Mouse (Mus musculus): ENCODE results near the gene Lsm4. TPM values are rescaled to one million over a fixed set of nuclear protein-coding genes. Genes with fewer than 3 reads are reported as not detected.
A peak's percentile ranks its signal among the peaks of the same experiment; 100 is the strongest.

The Lsm4 gene
- polyA plus RNA-seq, 1 experiment: 60.2 TPM

- Histone ChIP-seq H3K27ac (ENCODE audit: insufficient read depth, low read length) (no peak overlapping the region), H3K4me1 (ENCODE audit: control insufficient read depth, insufficient read depth, low read length) (peaks cover 8% of the 10 kb centered on the region), H3K4me3 (ENCODE audit: insufficient read depth, low read length) (no peak overlapping the region)
- TF ChIP-seq POLR2A (IDR thresholded peaks at IDR 0.05; ENCODE audit: low read depth, low read length) (no peak), CTCF (IDR thresholded peaks at IDR 0.05; ENCODE audit: borderline replicate concordance, insufficient read depth, low read length) (no peak)
These were observed 11.2 kb downstream of the Lsm4 start for GRCm38 (mm10) chr8:70684291-70684690.

- no peak overlapping the region for H3K27ac ChIP-seq (ENCODE audit: insufficient read depth, low read length)
- no peak for TF ChIP-seq CTCF (IDR thresholded peaks at IDR 0.05; ENCODE audit: borderline replicate concordance, insufficient read depth, low read length)
- no peak for TF ChIP-seq POLR2A (IDR thresholded peaks at IDR 0.05; ENCODE audit: low read depth, low read length)
- no peak overlapping the region for H3K4me3 ChIP-seq (ENCODE audit: insufficient read depth, low read length)
- peaks cover 3% of the 10 kb centered on the region; the same call in 1 of the 2 replicates for H3K4me1 ChIP-seq (ENCODE audit: control insufficient read depth, insufficient read depth, low read length)
These were observed 14.5 kb downstream of the Lsm4 start for GRCm38 (mm10) chr8:70687576-70687975.

GRCm38 (mm10) chr8:70688136-70688535 is 15.1 kb downstream of the Lsm4 start:
- H3K27ac ChIP-seq (ENCODE audit: insufficient read depth, low read length): no peak overlapping the region
- peaks cover 3% of the 10 kb centered on the region; the same call in 1 of the 2 replicates for H3K4me1 ChIP-seq (ENCODE audit: control insufficient read depth, insufficient read depth, low read length)
- H3K4me3 ChIP-seq (ENCODE audit: insufficient read depth, low read length): no peak overlapping the region
- TF ChIP-seq POLR2A (IDR thresholded peaks at IDR 0.05; ENCODE audit: low read depth, low read length) (no peak), CTCF (IDR thresholded peaks at IDR 0.05; ENCODE audit: borderline replicate concordance, insufficient read depth, low read length) (no peak)

- no peak overlapping the region for H3K27ac ChIP-seq (ENCODE audit: insufficient read depth, low read length)
- TF ChIP-seq CTCF (IDR thresholded peaks at IDR 0.05; ENCODE audit: borderline replicate concordance, insufficient read depth, low read length): no peak
- H3K4me1 ChIP-seq (ENCODE audit: control insufficient read depth, insufficient read depth, low read length): no peaks in the 10 kb centered on the region
- no peak overlapping the region for H3K4me3 ChIP-seq (ENCODE audit: insufficient read depth, low read length)
These were observed 16.9 kb downstream of the Lsm4 start for GRCm38 (mm10) chr8:70689892-70690390.

GRCm38 (mm10) chr8:70691230-70691629 is 18.2 kb downstream of the Lsm4 start:
- TF ChIP-seq POLR2A (IDR thresholded peaks at IDR 0.05; ENCODE audit: low read depth, low read length): no peak
- no peak for TF ChIP-seq CTCF (IDR thresholded peaks at IDR 0.05; ENCODE audit: borderline replicate concordance, insufficient read depth, low read length)
- H3K27ac ChIP-seq (ENCODE audit: insufficient read depth, low read length): no peak overlapping the region
- H3K4me1 ChIP-seq (ENCODE audit: control insufficient read depth, insufficient read depth, low read length): peaks cover 1% of the 10 kb centered on the region; the same call in 1 of the 2 replicates
- no peak overlapping the region for H3K4me3 ChIP-seq (ENCODE audit: insufficient read depth, low read length)

- peaks cover 3% of the 10 kb centered on the region for H3K4me1 ChIP-seq (ENCODE audit: control insufficient read depth, insufficient read depth, low read length)
- H3K4me3 ChIP-seq (ENCODE audit: insufficient read depth, low read length): no peak overlapping the region
- no peak overlapping the region for H3K27ac ChIP-seq (ENCODE audit: insufficient read depth, low read length)
These were observed 18.7 kb downstream of the Lsm4 start for GRCm38 (mm10) chr8:70691727-70692231.

GRCm38 (mm10) chr8:70693636-70694035 is 20.6 kb downstream of the Lsm4 start:
- H3K27ac ChIP-seq (ENCODE audit: insufficient read depth, low read length): no peak overlapping the region
- no peak overlapping the region for H3K4me3 ChIP-seq (ENCODE audit: insufficient read depth, low read length)
- H3K4me1 ChIP-seq (ENCODE audit: control insufficient read depth, insufficient read depth, low read length): peaks cover 3% of the 10 kb centered on the region
- TF ChIP-seq POLR2A (IDR thresholded peaks at IDR 0.05; ENCODE audit: low read depth, low read length) (no peak), CTCF (IDR thresholded peaks at IDR 0.05; ENCODE audit: borderline replicate concordance, insufficient read depth, low read length) (no peak)

More at GRCm38 (mm10) chr8:70691727-70692231, 18.7 kb downstream of the Lsm4 start:
- TF ChIP-seq POLR2A (IDR thresholded peaks at IDR 0.05; ENCODE audit: low read depth, low read length) (no peak), CTCF (IDR thresholded peaks at IDR 0.05; ENCODE audit: borderline replicate concordance, insufficient read depth, low read length) (no peak)

GRCm38 (mm10) chr8:70695318-70696018 is 22.4 kb downstream of the Lsm4 start:
- H3K4me3 ChIP-seq (ENCODE audit: insufficient read depth, low read length): no peak overlapping the region
- H3K27ac ChIP-seq (ENCODE audit: insufficient read depth, low read length): no peak overlapping the region
- TF ChIP-seq CTCF (IDR thresholded peaks at IDR 0.05; ENCODE audit: borderline replicate concordance, insufficient read depth, low read length) (no peak), POLR2A (IDR thresholded peaks at IDR 0.05; ENCODE audit: low read depth, low read length) (no peak)
- H3K4me1 ChIP-seq (ENCODE audit: control insufficient read depth, insufficient read depth, low read length): peaks cover 3% of the 10 kb centered on the region

- Histone ChIP-seq H3K4me1 (ENCODE audit: control insufficient read depth, insufficient read depth, low read length) (peaks cover 3% of the 10 kb centered on the region), H3K4me3 (ENCODE audit: insufficient read depth, low read length) (no peak overlapping the region), H3K27ac (ENCODE audit: insufficient read depth, low read length) (no peak overlapping the region)
- no peak for TF ChIP-seq CTCF (IDR thresholded peaks at IDR 0.05; ENCODE audit: borderline replicate concordance, insufficient read depth, low read length)
- peak; percentile 29; the same call in 1 of the 2 replicates for TF ChIP-seq POLR2A (IDR thresholded peaks at IDR 0.05; ENCODE audit: low read depth, low read length)
These were observed 23.2 kb downstream of the Lsm4 start for GRCm38 (mm10) chr8:70696019-70696885.

Measured in embryonic fibroblast, embryonic 13.5 days (primary cell).